ENCODE assay signal across 8 mouse cellular contexts in the genomic region with DNA sequence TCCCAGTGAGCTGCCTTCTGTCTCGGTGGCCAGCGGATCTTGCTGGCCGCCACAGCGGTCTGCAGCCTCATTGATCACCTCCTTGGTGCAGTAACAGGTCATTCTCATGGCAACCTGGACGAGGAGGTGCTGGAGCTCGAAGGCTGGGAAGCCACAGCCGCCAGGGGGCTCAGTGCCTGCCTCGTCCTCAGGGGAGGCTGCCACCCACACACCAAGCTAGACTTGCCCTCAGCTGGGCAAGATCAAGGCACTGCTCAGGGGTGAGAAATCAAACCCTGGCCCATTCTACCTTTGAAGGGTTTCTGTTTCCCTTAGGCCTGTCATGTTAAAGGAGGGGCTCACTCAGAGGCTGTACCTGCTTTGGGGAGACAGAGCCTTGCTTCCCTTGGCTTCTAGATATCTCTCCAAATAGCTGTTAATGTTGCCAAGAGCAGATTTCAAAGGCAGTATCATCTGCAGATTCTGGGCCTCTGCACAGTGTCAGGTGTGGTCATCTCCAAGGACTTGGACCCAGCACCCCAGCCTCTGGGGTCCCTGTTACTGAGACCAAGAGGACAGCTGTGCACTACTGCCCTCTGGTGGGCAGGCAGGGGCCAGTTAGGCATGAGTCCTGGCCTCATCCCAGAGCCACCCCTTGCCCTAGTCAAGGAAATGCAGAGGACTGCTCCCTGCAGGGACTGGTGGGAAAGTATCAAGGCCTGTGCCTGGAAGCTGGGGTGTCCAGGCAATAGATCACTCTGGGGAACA. TPM values are rescaled to one million over a fixed set of nuclear protein-coding genes. Genes with fewer than 3 reads are reported as not detected.
DNase-seq lines count a peak whose midpoint lies in the region; ATAC-seq and TF ChIP-seq lines count a peak whose summit lies in the region.

No protein-coding gene starts in this region.

- TF ChIP-seq EP300 in stomach, postnatal 0 days (optimal IDR thresholded peaks at IDR 0.05) = no peak

- no peak overlapping the region for H3K4me2 ChIP-seq in stomach, postnatal 0 days (replicated peaks; ENCODE audit: low read depth)

- H3K27ac ChIP-seq in bone marrow macrophage, adult 2 months (ENCODE audit: insufficient read depth, low read depth, low read length) = no peak overlapping the region
- H3K27ac ChIP-seq in kidney, adult 2 months (ENCODE audit: insufficient read depth, low read depth, low read length) = no peak overlapping the region
- H3K27ac ChIP-seq in stomach, postnatal 0 days (replicated peaks) = no peak overlapping the region

- DNase-seq in gastrocnemius, postnatal 14 days = peak; percentile 36
- DNase-seq in gastrocnemius, postnatal 36 days = no peak
- DNase-seq in CD4-positive, CD25-positive, alpha-beta regulatory T cell, adult 2 months (ENCODE audit: low read depth, low spot score) = peak; percentile 68
- peak; percentile 68 for DNase-seq in forelimb bud, embryonic 11.5 days (ENCODE audit: low read depth, low spot score)
- peak; percentile 56 for DNase-seq in kidney, adult 2 months
- peak; percentile 47 to 55 for DNase-seq in lung, postnatal 4 days
- DNase-seq in stomach, postnatal 0 days (ENCODE audit: low spot score) = peak; percentile 70

- peak; percentile 86 for TF ChIP-seq CTCF in bone marrow macrophage, adult 2 months (IDR thresholded peaks at IDR 0.05; ENCODE audit: low read depth, low read length)
- peak; percentile 76 for TF ChIP-seq CTCF in kidney, adult 2 months (conservative IDR thresholded peaks at IDR 0.05; ENCODE audit: insufficient read depth, insufficient read length, low read depth, low read length)
- peak; percentile 82 for TF ChIP-seq CTCF in stomach, postnatal 0 days (IDR thresholded peaks at IDR 0.05; ENCODE audit: low read depth)

- 11% methylated on average over 8 of the region's 8 CpGs for WGBS in kidney, adult 2 months
- 25% methylated on average over 8 of the region's 8 CpGs for WGBS in stomach, postnatal 0 days

- H3K27me3 ChIP-seq in kidney, adult 2 months (replicated peaks; ENCODE audit: control insufficient read depth, insufficient read depth, low read length) = no peaks in the 10 kb centered on the region
- no peaks in the 10 kb centered on the region for H3K27me3 ChIP-seq in stomach, postnatal 0 days (ENCODE audit: control insufficient read depth, insufficient read depth, low read length)

- no peaks in the 10 kb centered on the region for H3K4me1 ChIP-seq in bone marrow macrophage, adult 2 months (ENCODE audit: control insufficient read depth, insufficient read depth, low read length)
- no peaks in the 10 kb centered on the region for H3K4me1 ChIP-seq in kidney, adult 2 months (ENCODE audit: control insufficient read depth, insufficient read depth, low read length)
- H3K4me1 ChIP-seq in stomach, postnatal 0 days (replicated peaks; ENCODE audit: control insufficient read depth, insufficient read depth) = no peaks in the 10 kb centered on the region

- TF ChIP-seq POLR2A in bone marrow macrophage, adult 2 months (IDR thresholded peaks at IDR 0.05; ENCODE audit: borderline replicate concordance, low read depth, low read length) = no peak
- no peak for TF ChIP-seq POLR2A in kidney, adult 2 months (IDR thresholded peaks at IDR 0.05; ENCODE audit: low read depth, low read length)

- H3K36me3 ChIP-seq in kidney, adult 2 months (ENCODE audit: control insufficient read depth, insufficient read depth, low read length) = no peaks in the 10 kb centered on the region
- no peaks in the 10 kb centered on the region for H3K36me3 ChIP-seq in stomach, postnatal 0 days (ENCODE audit: control insufficient read depth, insufficient read depth, low read length)

- intact Hi-C loops in gastrocnemius, postnatal 14 days (cut with DNase I; ENCODE audit: low total_unique reads) = no loop called here
- intact Hi-C loops in gastrocnemius, postnatal 36 days (cut with DNase I) = no loop called here

- H3K9me3 ChIP-seq in stomach, postnatal 0 days (ENCODE audit: control insufficient read depth, low read length) = no peaks in the 10 kb centered on the region

- peak; percentile 39; the same call in 1 of the 2 replicates for ATAC-seq in stomach, postnatal 0 days (ENCODE audit: low FRiP score, low TSS enrichment)

- H3K4me3 ChIP-seq in bone marrow macrophage, adult 2 months (ENCODE audit: insufficient read depth, low read length) = no peak overlapping the region
- no peak overlapping the region for H3K4me3 ChIP-seq in kidney, adult 2 months (ENCODE audit: insufficient read depth, low read depth, low read length)
- no peak overlapping the region for H3K4me3 ChIP-seq in stomach, postnatal 0 days (ENCODE audit: low read depth, low read length)

- H3K9ac ChIP-seq in stomach, postnatal 0 days (ENCODE audit: low read length) = no peak overlapping the region

RNA-seq across cellular contexts. Expression of a gene that starts 18.0 kb away (rescaled TPM):
- total RNA-seq in gastrocnemius, postnatal 14 days (2021) = 10 to 100 TPM; 36.1 to 43.7 TPM
- 10 to 100 TPM; 39.2 to 42.5 TPM for total RNA-seq in gastrocnemius, postnatal 36 days (2021)
- 40.6 and 42.9 TPM in 2 replicates for polyA plus RNA-seq in bone marrow macrophage, adult 2 months (2012; ENCODE audit: insufficient read depth, insufficient read length, missing spikeins)
- polyA plus RNA-seq in kidney, adult 2 months (2012; rRNA removed) = 95.0 and 108 TPM in 2 replicates
- 124 and 133 TPM in 2 replicates for polyA plus RNA-seq in stomach, postnatal 0 days (2015; fragmentation: Nextera tagmentation; extraction: Ambion mirVana)

RNA-seq across cellular contexts. Expression of a gene that starts 18.0 kb away (rescaled TPM):
- 100 to 1,000 TPM; 326 to 373 TPM for total RNA-seq in gastrocnemius, postnatal 14 days (2021)
- 100 to 1,000 TPM; 402 to 419 TPM for total RNA-seq in gastrocnemius, postnatal 36 days (2021)
- polyA plus RNA-seq in bone marrow macrophage, adult 2 months (2012; ENCODE audit: insufficient read depth, insufficient read length, missing spikeins) = 82.6 and 92.0 TPM in 2 replicates
- polyA plus RNA-seq in kidney, adult 2 months (2012; rRNA removed) = 191 and 319 TPM in 2 replicates
- polyA plus RNA-seq in stomach, postnatal 0 days (2015; fragmentation: Nextera tagmentation; extraction: Ambion mirVana) = 392 and 421 TPM in 2 replicates

RNA-seq across cellular contexts. Expression of a gene that starts 50.1 kb away (rescaled TPM):
- total RNA-seq in gastrocnemius, postnatal 14 days (2021) = not detected
- total RNA-seq in gastrocnemius, postnatal 36 days (2021) = not detected
- polyA plus RNA-seq in bone marrow macrophage, adult 2 months (2012; ENCODE audit: insufficient read depth, insufficient read length, missing spikeins) = not detected in 2 replicates
- polyA plus RNA-seq in kidney, adult 2 months (2012; rRNA removed) = 0.16 and 0.26 TPM in 2 replicates
- polyA plus RNA-seq in stomach, postnatal 0 days (2015; fragmentation: Nextera tagmentation; extraction: Ambion mirVana) = not detected in 2 replicates

Comparison
In these comparisons a context has a peak if more than half of its experiments do, and no peak if none do; other contexts are left out.
1. DNase-seq: peak in gastrocnemius, postnatal 14 days (single experiment), CD4-positive, CD25-positive, alpha-beta regulatory T cell, adult 2 months (single experiment), forelimb bud, embryonic 11.5 days (single experiment), kidney, adult 2 months (single experiment), lung, postnatal 4 days (2 of 2) and stomach, postnatal 0 days (single experiment); none in gastrocnemius, postnatal 36 days (0 of 2).
2. Peak in every context shown above with its lines, with median percentiles within 50 percentile points of each other: CTCF ChIP-seq.